Mouse (Mus musculus): ENCODE results near the gene Rara.

Rara gene

GRCm38 (mm10) chr11:98937914-98938694 is 10.5 kb downstream of the Rara start:
- DNase-seq (ENCODE audit: low read depth, low spot score), result peak; percentile 66

DNA sequence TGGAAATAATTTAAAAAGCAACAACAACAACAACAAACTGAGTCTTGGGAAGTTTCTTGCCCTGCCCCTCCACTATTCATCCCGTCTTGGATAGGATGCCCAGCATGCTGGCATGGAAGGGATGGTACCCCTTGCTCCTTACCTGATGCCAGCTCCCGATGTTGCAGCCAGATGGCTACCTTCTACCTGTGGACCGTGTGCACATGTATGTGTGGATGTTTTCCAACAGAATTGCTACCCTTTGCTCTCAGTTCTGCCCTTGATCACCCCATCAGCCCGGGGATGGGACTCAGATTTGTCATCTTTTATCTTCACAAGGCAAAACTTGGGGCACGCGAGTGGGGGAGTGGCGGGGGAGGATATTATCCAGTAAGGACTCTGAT is 11.1 kb downstream of the Rara start:
- DNase-seq (ENCODE audit: low read depth, low spot score), result no peak

GRCm38 (mm10) chr11:98939084-98939952 is 11.7 kb downstream of the Rara start:
- peak; percentile 69 for DNase-seq (ENCODE audit: low read depth, low spot score)

DNA sequence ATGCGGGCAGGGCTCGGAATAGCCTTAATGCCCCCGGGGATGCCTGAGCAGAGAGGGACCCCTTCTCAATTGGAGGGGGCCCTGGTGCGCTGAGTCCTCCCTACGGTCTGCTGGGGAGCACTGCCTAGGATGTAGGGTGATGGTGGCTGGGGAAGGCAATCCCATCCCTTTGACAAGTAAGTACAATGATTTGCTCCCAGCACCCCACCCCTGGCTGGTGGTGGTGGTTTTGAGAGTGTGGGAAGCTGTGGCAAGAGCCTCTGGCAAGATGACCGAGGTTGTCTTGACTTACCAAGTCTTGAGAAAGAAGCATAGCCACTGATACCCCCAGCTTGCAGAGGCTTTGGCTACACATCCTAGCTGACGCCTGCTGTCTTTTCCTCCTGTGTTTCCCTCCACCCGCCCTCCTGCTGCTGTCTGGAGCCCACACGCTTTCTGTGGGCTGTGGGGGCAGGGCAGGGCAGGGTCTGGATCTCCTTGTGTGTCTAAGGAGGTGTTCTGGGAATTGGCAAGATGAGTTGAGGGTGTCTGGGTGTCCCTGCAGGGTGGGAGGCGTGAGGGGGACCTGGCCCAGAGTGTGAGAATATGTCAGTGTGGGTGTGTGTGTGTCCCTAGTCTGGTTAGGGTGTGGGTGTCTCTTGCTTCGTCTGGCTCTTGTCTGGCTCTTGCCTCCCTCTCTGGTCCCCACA is 12.5 kb downstream of the Rara start:
- DNase-seq (ENCODE audit: low read depth, low spot score), result peak; percentile 56

DNA sequence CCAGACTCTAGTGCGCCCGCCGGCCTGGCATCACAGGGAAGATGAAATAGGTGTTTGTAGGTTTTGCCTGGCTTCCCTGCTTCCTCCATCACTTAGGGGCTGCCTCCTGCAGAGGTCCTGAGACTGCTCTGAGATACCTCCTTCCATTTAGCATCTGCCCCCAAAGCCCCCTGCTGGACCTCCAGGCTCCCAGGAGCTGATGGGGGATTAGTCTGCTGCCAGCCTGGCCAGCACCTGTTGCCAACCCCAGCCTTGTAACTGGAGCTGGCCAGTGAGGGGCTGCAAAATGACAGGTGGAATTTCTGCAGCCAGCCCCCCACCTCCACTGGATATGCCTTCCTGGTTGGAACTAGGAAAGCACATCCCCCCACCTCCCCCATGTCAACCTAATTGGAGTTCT is 13.2 kb downstream of the Rara start:
- DNase-seq (ENCODE audit: low read depth, low spot score), result no peak

DNA sequence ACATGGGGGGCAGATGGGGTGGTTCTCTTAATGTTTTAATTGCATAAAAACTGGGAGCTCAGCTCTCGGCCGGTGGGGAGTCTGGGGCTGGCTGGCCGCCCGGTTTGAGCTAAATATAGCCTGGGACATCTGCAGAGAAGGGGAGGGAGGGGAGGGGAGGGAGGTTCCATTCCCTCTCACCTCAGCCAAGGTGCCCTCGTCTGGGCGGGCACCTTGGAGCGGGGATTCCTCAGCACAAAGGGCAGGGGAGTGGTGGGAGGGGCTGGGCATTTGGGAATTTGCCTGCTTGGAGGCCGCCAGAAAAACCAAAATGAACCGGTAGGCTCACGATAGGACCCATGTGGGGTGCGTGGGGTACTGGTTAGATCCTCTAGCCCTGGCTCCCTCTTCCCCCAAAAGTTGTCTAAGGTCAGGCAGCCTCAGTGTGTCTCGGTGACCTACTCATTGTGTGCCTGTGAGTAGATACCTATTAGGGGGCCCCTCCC is 13.8 kb downstream of the Rara start:
- DNase-seq (ENCODE audit: low read depth, low spot score), result peak; percentile 67

DNA sequence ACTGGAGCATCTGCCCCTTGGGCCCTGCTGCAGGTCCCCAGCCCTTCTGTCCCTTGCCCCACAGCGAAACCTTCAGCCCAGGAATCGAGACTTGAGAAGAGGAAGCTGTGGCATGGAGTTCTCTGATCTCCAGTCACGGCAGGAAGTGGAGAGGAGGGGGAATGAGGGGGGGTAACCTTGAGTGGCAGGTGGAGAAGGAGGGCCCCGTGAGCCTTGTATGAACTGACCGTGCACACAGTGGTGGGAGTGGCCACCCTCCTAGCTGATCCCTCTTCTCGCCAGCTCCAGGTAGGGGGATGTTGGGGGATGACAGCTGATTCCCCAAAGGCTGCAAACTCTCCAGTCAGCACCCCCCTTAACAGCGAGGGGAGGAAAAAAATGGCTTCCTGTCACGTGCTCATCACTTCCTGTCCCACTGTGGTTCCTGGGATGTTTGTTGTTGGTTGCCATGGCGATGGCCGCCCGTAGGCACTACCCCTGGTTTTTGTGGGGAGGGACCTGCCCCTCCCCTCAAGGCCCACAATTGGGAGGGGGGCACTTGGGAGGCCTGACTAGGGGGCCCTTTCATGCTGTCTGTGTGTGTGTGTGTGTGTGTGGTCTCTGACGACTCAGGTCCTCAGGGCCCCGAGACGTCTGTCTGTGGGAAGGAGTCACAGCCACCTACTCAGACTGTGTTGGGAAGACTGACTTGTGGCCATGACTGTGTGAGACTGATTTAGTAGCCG is 14.4 kb downstream of the Rara start:
- peak; percentile 96 for DNase-seq (ENCODE audit: low read depth, low spot score)

DNA sequence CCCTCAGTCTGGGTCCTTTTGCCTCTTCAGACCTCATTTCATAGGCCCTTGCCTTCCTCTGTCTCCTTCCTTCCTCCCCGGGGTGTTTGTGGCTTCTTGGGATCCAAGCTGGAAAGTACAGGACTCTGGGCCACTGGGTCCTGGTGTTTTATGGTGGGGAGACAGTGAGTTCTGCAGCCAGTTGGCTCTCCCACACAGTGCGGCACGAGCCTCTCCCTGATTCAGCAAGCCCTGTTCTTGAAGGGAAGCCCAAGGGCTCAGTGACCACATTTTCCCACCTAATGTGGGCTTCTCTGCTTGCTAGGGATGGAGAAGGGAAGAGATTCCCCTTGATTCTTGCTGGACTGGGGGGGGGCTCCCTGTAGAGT is 14.9 kb downstream of the Rara start:
- DNase-seq (ENCODE audit: low read depth, low spot score), result peak; percentile 77

DNA sequence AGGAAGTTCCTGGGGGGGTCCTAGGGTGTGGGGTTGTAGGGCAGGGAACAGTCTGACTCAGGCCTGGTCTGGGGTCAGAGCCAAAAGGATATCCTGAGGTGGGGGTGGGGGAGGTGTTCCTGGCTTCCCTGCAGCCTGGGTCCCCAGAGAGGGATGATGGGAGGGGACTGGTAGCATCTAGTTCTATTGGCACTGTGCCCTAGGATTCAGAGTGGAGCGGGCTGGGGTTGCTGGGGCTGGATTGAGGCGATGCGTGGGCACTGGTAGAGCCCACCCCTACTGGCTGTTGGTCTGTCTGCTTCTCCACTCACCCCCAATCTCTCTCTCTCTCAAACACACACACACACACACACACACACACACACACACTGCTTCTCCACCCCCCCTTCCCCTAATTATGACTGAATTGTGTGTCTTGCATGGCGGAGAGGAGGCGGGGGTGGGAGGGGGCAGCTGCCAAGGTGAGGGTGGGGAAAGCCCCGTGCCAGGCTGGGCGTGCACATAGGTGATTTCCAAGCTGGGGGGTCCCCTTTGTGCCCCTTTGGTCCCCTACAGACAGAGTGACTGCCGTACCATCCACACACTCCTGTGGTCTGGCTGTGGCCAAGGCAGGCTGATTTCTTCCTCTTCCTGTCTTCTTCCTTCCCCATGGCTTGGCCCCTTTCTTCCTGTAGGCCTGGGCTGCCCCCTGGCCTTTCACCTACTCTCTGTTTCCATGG is 15.5 kb downstream of the Rara start:
- peak; percentile 89 for DNase-seq (ENCODE audit: low read depth, low spot score)

GRCm38 (mm10) chr11:98943741-98944461 is 16.3 kb downstream of the Rara start:
- peak; percentile 77 for DNase-seq (ENCODE audit: low read depth, low spot score)

DNA sequence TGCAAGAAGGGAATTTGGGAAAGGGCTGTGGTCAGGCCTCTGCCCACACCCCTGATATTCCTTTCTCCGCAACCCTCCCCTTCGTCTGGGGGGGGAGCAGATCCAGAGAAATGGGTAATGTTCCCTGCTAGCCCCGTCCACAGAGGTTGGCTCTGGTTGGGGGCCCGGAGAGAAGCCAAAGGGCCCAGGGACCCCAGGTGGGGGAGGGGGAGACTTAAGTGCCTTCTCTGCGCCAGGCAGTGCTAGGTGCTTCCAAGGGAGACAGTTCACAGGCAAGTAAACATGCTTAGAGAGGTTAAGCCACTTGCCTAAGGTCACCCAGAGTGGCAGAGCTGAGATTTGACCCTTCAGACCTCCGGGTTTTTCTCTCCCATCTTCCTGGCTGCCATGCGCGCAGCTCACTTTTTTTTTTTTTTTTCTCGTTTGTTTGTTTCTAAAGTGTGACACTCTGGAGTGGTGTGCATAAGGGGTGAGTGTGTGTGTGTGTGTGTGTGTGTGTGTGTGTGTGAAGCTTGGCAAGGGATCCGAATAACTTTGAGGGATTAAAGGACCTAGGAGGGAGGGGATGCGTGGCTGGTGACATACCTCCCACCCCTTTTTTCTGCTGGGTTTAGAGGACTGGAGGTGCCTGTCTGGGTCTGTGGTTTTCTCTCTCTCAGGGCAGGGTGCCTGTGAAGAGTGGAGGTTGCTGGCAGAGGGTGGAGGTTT is 17.4 kb downstream of the Rara start:
- no peak for DNase-seq (ENCODE audit: low read depth, low spot score)

GRCm38 (mm10) chr11:98945605-98945977 is 18.0 kb downstream of the Rara start:
- DNase-seq (ENCODE audit: low read depth, low spot score), result peak; percentile 12

- peak; percentile 69 for DNase-seq (ENCODE audit: low read depth, low spot score)
Observed at GRCm38 (mm10) chr11:98947969-98948569, 20.5 kb downstream of the Rara start.

DNA sequence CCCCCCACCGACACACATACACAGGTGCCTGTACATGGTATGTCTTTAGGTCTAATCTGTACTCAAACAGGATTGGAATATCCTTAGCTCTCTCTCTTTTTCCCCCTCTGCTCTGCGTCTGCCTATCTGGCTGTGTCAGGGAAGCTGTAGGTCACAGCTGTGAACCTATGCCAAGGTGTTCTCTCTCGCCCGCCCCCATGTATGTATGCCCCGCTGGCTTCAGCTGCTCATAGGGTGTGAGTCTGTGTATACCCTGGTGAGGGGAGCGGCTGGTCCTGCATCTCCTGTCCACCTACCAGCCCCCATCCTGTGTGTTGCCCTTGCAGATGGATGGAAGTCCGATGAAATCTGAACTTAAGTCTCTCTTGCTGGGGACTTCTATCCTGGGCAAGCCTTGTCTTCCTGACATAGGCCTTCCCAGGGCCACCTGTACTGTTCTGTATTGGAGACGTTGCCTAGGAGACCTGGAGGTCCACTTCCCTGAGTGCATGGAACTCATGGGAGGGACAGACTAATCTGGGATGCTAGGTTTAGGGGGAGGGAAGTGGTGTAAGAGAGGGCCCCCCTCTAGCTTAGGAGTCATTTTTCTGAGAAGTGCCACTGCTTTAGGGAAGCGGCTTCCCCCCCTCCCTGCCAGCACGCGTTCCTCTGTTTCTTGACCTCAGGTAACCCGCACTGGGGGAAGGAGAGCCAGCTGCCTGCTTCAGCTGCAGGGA is 21.8 kb downstream of the Rara start:
- DNase-seq (ENCODE audit: low read depth, low spot score), result no peak

DNA sequence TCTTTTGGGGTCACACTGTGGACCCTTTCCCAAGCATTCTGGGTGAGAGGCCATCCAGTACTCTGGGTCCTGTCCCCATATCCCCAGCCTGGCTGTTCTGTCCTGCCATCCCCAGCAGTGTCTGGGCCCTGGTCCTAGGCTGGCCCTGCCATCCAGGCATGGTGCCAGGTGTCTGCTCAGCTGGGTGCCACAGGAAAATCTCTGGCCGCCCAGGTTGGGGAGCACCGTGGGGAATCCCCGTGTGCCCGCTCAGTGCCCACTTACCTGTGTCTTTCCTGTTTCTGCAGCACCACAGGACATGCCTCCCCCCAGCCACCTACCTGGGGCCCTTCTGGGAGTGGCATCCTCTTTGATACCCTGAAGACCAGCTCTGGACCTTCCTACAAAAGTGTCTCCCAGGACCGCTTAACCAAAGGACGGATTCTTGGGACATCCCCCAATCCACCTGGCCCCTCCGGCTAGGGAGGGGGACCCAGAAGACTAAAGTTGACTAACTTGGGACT is 22.4 kb downstream of the Rara start:
- no peak for DNase-seq (ENCODE audit: low read depth, low spot score)

DNA sequence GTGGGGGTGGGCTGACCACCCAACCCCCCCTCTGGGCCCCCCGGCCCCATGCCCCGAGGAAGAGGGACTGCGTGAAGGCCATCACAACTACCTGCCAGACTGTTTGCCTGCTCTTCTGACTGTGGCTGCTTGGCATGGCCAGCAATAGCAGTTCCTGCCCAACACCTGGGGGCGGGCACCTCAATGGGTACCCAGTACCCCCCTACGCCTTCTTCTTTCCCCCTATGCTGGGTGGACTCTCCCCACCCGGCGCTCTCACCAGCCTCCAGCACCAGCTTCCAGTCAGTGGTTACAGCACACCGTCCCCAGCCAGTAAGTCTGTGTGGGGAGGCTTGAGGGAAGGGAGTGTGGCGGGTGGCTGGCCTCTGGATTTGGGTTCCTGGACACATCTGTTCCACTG is 22.9 kb downstream of the Rara start:
- no peak for DNase-seq (ENCODE audit: low read depth, low spot score)

DNA sequence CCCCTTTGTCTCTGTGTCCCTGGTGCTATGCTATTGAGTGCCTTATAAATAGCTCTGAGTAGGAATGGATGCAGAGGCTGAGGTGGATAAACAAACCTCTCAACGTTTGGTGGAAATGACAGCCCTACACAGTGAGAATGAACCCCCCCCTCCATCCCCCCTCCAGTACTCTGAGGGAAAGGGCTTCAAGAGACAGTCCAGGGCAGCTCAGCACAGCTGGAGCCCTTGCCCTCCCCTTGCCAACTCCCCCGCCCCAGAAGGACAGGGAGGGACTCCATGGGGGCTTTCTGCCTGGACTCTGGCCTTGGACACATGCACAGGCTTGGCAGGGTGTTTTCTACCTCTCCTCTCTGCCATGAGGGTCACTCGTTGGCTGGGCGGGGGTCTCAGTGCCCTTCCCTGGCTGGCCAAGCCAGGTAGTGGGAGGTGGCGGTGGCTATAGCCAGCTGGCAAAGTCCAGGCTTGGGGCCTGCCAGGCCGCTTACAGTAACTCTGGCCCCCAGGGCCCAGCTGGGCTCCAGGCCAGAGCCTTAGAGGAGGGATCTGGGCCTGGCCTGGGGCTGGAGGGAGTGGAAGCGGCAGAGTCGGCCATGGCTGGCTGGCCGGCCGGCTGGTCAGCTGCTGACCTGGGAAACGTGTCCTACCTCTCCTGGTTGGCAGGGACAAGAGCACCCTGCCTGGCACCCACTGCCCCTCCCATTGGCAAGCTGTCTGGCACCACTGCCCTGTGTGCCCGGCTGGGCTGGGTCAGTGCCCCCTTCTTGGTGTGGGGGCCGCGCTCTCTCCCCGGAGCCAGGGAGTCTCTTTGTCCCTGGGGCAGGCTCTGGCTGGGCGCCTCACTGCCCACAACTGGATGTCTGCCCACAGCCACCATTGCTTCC is 23.6 kb downstream of the Rara start:
- peak; percentile 94 for DNase-seq (ENCODE audit: low read depth, low spot score)

All from 3T3-L1 (cell line).